Mouse (Mus musculus): ENCODE measurements around the gene Ambra1.
"Not testable (repeated sequence)": the region's sequence is repeated elsewhere in the genome, so short reads cannot be mapped to it uniquely, and the experiment has no call there.

The Ambra1 gene

GRCm38 (mm10) chr2:91729971-91730821 is at the start of gene Ambra1:
Gene Ambra1, plus strand, starts transcription at chr2:91730134.
- peak; percentile 81 for DNase-seq (ENCODE audit: low spot score)

- peak; percentile 57 for DNase-seq (ENCODE audit: low spot score)
These were observed 47.1 kb upstream of the Ambra1 start for GRCm38 (mm10) chr2:91682850-91683249.

- peak; percentile 63 for DNase-seq (ENCODE audit: low spot score)
These were observed 46.0 kb upstream of the Ambra1 start for GRCm38 (mm10) chr2:91683919-91684318.

- no peak for DNase-seq (ENCODE audit: low spot score)
These were observed 40.5 kb upstream of the Ambra1 start for GRCm38 (mm10) chr2:91689452-91689851.

GRCm38 (mm10) chr2:91695436-91696224 is 34.3 kb upstream of the Ambra1 start:
- DNase-seq (ENCODE audit: low spot score), result no peak

GRCm38 (mm10) chr2:91696225-91696590 is 33.7 kb upstream of the Ambra1 start:
- DNase-seq (ENCODE audit: low spot score), result peak; percentile 68

- no peak for DNase-seq (ENCODE audit: low spot score)
These were observed 30.7 kb upstream of the Ambra1 start for GRCm38 (mm10) chr2:91699225-91699624.

- DNase-seq (ENCODE audit: low spot score), result no peak
These were observed 28.6 kb upstream of the Ambra1 start for GRCm38 (mm10) chr2:91701366-91701765.

GRCm38 (mm10) chr2:91705736-91706135 is 24.2 kb upstream of the Ambra1 start:
- DNase-seq (ENCODE audit: low spot score), result no peak

GRCm38 (mm10) chr2:91706456-91706855 is 23.5 kb upstream of the Ambra1 start:
- no peak for DNase-seq (ENCODE audit: low spot score)

GRCm38 (mm10) chr2:91708361-91708760 is 21.6 kb upstream of the Ambra1 start:
- no peak for DNase-seq (ENCODE audit: low spot score)

- DNase-seq (ENCODE audit: low spot score), result peak; percentile 95
These were observed 19.4 kb upstream of the Ambra1 start, which contains the start of the genes Atg13 and Harbi1 for GRCm38 (mm10) chr2:91710272-91711234. Gene Atg13, minus strand, starts transcription at chr2:91710576. Gene Harbi1, plus strand, starts transcription at chr2:91710852.

GRCm38 (mm10) chr2:91711256-91711925 is 18.5 kb upstream of the Ambra1 start:
- no peak for DNase-seq (ENCODE audit: low spot score)

- no peak for DNase-seq (ENCODE audit: low spot score)
These were observed 15.0 kb upstream of the Ambra1 start for GRCm38 (mm10) chr2:91714921-91715320.

GRCm38 (mm10) chr2:91718276-91718675 is 11.7 kb upstream of the Ambra1 start:
- DNase-seq (ENCODE audit: low spot score), result no peak

GRCm38 (mm10) chr2:91723382-91723781 is 6.6 kb upstream of the Ambra1 start:
- DNase-seq (ENCODE audit: low spot score), result no peak

- DNase-seq (ENCODE audit: low spot score), result no peak
These were observed 6.0 kb upstream of the Ambra1 start for GRCm38 (mm10) chr2:91723951-91724350.

- no peak for DNase-seq (ENCODE audit: low spot score)
These were observed 5.2 kb upstream of the Ambra1 start for GRCm38 (mm10) chr2:91724716-91725115.

GRCm38 (mm10) chr2:91725476-91725875 is 4.5 kb upstream of the Ambra1 start:
- DNase-seq (ENCODE audit: low spot score), result not testable (repeated sequence)

- DNase-seq (ENCODE audit: low spot score), result no peak
These were observed 2.9 kb upstream of the Ambra1 start for GRCm38 (mm10) chr2:91727011-91727410.

- no peak for DNase-seq (ENCODE audit: low spot score)
These were observed 363 bp upstream of the Ambra1 start for GRCm38 (mm10) chr2:91729571-91729970.
